Mouse (Mus musculus) frontal cortex, adult (tissue): ENCODE data around the gene Cbr4.

Source experiments
- ATAC-seq: cut with Nextera tagmentation; 2 replicates; pipeline ENCODE4 v1.9.2; 2017; ENCODE audit warnings: mild to moderate bottlenecking, moderate library complexity, mixed read lengths; ENCODE audit not compliant: low TSS enrichment

The Cbr4 gene

GRCm38 (mm10) chr8:61487597-61488156 is at the start of gene Cbr4:
Gene Cbr4, plus strand, starts transcription at chr8:61487734.
- ATAC-seq: peak; percentile 99

GRCm38 (mm10) chr8:61442988-61443387 is 44.5 kb upstream of the Cbr4 start:
- ATAC-seq: no peak

GRCm38 (mm10) chr8:61444358-61444757 is 43.2 kb upstream of the Cbr4 start:
- no peak for ATAC-seq

- no peak for ATAC-seq
Measured at GRCm38 (mm10) chr8:61446329-61446728, 41.2 kb upstream of the Cbr4 start.

- no peak for ATAC-seq
Measured at GRCm38 (mm10) chr8:61448100-61448499, 39.4 kb upstream of the Cbr4 start.

- ATAC-seq: no peak
Measured at GRCm38 (mm10) chr8:61448881-61449280, 38.7 kb upstream of the Cbr4 start.

GRCm38 (mm10) chr8:61450916-61451575 is 36.5 kb upstream of the Cbr4 start:
- ATAC-seq: no peak

- ATAC-seq: no peak
Measured at GRCm38 (mm10) chr8:61451721-61452337, 35.7 kb upstream of the Cbr4 start.

- ATAC-seq: no peak
Measured at GRCm38 (mm10) chr8:61459763-61460162, 27.8 kb upstream of the Cbr4 start.

GRCm38 (mm10) chr8:61462221-61462620 is 25.3 kb upstream of the Cbr4 start:
- ATAC-seq: no peak

GRCm38 (mm10) chr8:61464393-61464792 is 23.1 kb upstream of the Cbr4 start:
- ATAC-seq: no peak

- no peak for ATAC-seq
Measured at GRCm38 (mm10) chr8:61466696-61467552, 20.6 kb upstream of the Cbr4 start.

GRCm38 (mm10) chr8:61467553-61467815 is 20.1 kb upstream of the Cbr4 start:
- no peak for ATAC-seq

GRCm38 (mm10) chr8:61470213-61470612 is 17.3 kb upstream of the Cbr4 start:
- peak; percentile 90 for ATAC-seq

GRCm38 (mm10) chr8:61475251-61475673 is 12.3 kb upstream of the Cbr4 start:
- ATAC-seq: no peak

- no peak for ATAC-seq
Measured at GRCm38 (mm10) chr8:61476160-61476559, 11.4 kb upstream of the Cbr4 start.

- ATAC-seq: no peak
Measured at GRCm38 (mm10) chr8:61478150-61478549, 9.4 kb upstream of the Cbr4 start.

- no peak for ATAC-seq
Measured at GRCm38 (mm10) chr8:61478793-61479192, 8.7 kb upstream of the Cbr4 start.

- peak; percentile 96 for ATAC-seq
Measured at GRCm38 (mm10) chr8:61479506-61480214, 7.9 kb upstream of the Cbr4 start.

- ATAC-seq: peak; percentile 9; the same call in 1 of the 2 replicates
Measured at GRCm38 (mm10) chr8:61480260-61480967, 7.1 kb upstream of the Cbr4 start.

- no peak for ATAC-seq
Measured at GRCm38 (mm10) chr8:61486923-61487529, 508 bp upstream of the Cbr4 start.
